Mouse (Mus musculus): ENCODE measurements around the gene 1500009C09Rik. TPM values are rescaled to one million over a fixed set of nuclear protein-coding genes. Genes with fewer than 3 reads are reported as not detected.
A peak's percentile ranks its signal among the peaks of the same experiment; 100 is the strongest.

Gene 1500009C09Rik
- polyA plus RNA-seq, 1 experiment, result 0.19 TPM

DNA sequence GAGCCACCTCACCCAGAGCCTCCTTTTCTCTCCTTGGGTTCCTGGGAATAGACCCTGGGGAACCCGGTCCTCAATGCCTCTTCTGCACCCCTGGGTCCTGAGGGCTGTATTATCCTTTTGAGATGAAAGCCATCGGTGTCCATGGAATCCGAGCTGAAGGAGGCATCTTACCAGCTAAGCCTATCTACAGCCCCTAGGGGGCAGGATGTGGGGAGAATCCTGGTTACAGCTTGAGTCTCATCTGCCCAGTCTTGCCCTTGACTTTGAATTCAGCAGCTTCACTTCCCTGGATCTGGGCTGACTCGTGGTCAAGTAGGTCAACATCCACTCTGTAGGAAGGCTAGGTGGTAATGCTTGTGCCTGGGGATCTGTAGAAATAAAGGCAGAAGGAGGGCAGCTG, 3.1 kb downstream of the 1500009C09Rik start:
- 43% methylated on average over 4 of the region's 4 CpGs for WGBS
- H3K27me3 ChIP-seq (ENCODE audit: control insufficient read depth, insufficient read depth, low read length), result no peaks in the 10 kb centered on the region
- no peak overlapping the region for H3K27ac ChIP-seq (ENCODE audit: insufficient read depth, low read depth, low read length)
- H3K4me1 ChIP-seq (ENCODE audit: control insufficient read depth, insufficient read depth, insufficient read length, low read length), result no peaks in the 10 kb centered on the region; the same call in 1 of the 2 replicates
- no peak overlapping the region for H3K4me3 ChIP-seq (ENCODE audit: low read depth, low read length)
- no peaks in the 10 kb centered on the region for H3K36me3 ChIP-seq (ENCODE audit: control insufficient read depth, insufficient read depth, low read length)
- TF ChIP-seq POLR2A (IDR thresholded peaks at IDR 0.05; ENCODE audit: low read depth, low read length), result no peak
- no peak for TF ChIP-seq CTCF (IDR thresholded peaks at IDR 0.05; ENCODE audit: extremely low read depth, insufficient read length, insufficient replicate concordance, low read depth, low read length)

DNA sequence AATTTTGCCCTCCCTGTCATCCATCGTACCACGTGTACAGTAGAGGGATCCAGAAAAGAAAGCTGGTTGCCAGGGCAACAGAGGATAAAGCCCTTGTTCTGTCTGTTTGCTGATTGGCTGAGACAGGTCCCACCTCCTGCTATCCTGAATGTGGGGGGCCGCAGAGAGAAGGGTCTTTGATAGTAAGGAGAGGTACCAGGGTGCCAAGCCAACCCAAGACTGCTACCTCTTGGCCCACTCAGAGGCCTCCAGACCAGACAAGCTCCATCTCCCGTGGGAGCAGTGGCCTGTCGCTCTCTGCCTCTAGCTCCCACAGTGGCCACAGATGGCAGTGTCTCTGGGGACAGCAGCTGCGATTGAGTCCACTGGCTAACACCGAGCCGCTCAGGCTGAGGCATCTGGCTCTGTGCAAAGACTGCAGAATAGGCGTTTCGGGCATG, 3.8 kb downstream of the 1500009C09Rik start:
- H3K27me3 ChIP-seq (ENCODE audit: control insufficient read depth, insufficient read depth, low read length), result no peaks in the 10 kb centered on the region
- H3K4me3 ChIP-seq (ENCODE audit: low read depth, low read length), result no peak overlapping the region
- H3K4me1 ChIP-seq (ENCODE audit: control insufficient read depth, insufficient read depth, insufficient read length, low read length), result no peaks in the 10 kb centered on the region
- H3K36me3 ChIP-seq (ENCODE audit: control insufficient read depth, insufficient read depth, low read length), result no peaks in the 10 kb centered on the region
- WGBS, result 37% methylated on average over 10 of the region's 10 CpGs
- no peak overlapping the region for H3K27ac ChIP-seq (ENCODE audit: insufficient read depth, low read depth, low read length)
- TF ChIP-seq CTCF (IDR thresholded peaks at IDR 0.05; ENCODE audit: extremely low read depth, insufficient read length, insufficient replicate concordance, low read depth, low read length), result no peak
- TF ChIP-seq POLR2A (IDR thresholded peaks at IDR 0.05; ENCODE audit: low read depth, low read length), result no peak

DNA sequence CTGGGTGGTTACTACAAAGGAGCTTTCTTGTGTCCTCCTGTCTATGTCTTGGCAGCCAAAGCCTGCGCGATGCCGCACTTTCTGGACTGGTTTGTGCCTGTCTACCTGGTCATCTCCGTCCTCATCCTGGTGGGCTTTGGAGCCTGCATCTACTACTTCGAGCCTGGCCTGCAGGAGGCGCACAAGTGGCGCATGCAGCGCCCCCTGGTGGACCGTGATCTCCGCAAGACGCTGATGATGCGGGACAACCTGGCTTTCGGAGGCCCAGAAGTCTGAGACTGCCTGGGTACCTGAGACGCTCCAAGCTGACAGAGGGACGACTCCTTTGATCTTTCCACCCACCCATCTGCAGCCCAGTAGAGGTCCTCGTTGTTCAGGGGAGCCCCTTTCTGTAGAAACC, 7.3 kb downstream of the 1500009C09Rik start:
- Histone ChIP-seq H3K4me1 (ENCODE audit: control insufficient read depth, insufficient read depth, insufficient read length, low read length) (no peaks in the 10 kb centered on the region), H3K27me3 (ENCODE audit: control insufficient read depth, insufficient read depth, low read length) (no peaks in the 10 kb centered on the region), H3K36me3 (ENCODE audit: control insufficient read depth, insufficient read depth, low read length) (no peaks in the 10 kb centered on the region), H3K27ac (ENCODE audit: insufficient read depth, low read depth, low read length) (no peak overlapping the region), H3K4me3 (ENCODE audit: low read depth, low read length) (no peak overlapping the region)
- WGBS, result 13% methylated on average over 16 of the region's 16 CpGs
- TF ChIP-seq CTCF (IDR thresholded peaks at IDR 0.05; ENCODE audit: extremely low read depth, insufficient read length, insufficient replicate concordance, low read depth, low read length) (peak; percentile 86), POLR2A (IDR thresholded peaks at IDR 0.05; ENCODE audit: low read depth, low read length) (no peak)

DNA sequence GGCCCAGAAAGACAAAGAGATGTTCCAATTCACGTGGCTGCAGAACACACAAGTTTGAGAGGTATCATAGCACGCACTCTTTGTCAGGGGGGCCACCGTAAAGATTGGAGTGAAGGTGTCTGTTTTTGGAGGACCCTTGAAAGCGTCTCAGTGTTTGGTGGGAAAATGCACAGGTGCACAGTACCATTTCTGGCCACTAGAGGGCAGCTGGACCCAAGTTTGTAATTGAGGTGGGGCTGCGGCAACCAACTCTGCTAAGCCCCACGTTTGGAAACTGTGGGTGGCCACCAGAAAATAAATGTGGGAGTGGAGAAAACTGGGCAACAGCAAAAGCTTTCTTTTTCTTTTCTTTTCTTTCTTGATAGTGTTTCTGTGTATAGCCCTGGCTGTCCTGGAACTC, 14.2 kb downstream of the 1500009C09Rik start:
- no peak overlapping the region for H3K4me3 ChIP-seq (ENCODE audit: low read depth, low read length)
- whole genome bisulfite sequencing, result 12% methylated on average over 6 of the region's 6 CpGs
- H3K36me3 ChIP-seq (ENCODE audit: control insufficient read depth, insufficient read depth, low read length), result no peaks in the 10 kb centered on the region
- H3K27me3 ChIP-seq (ENCODE audit: control insufficient read depth, insufficient read depth, low read length), result no peaks in the 10 kb centered on the region
- no peak for TF ChIP-seq POLR2A (IDR thresholded peaks at IDR 0.05; ENCODE audit: low read depth, low read length)
- TF ChIP-seq CTCF (IDR thresholded peaks at IDR 0.05; ENCODE audit: extremely low read depth, insufficient read length, insufficient replicate concordance, low read depth, low read length), result peak; percentile 90; the same call in 1 of the 2 replicates
- H3K27ac ChIP-seq (ENCODE audit: insufficient read depth, low read depth, low read length), result no peak overlapping the region
- no peaks in the 10 kb centered on the region for H3K4me1 ChIP-seq (ENCODE audit: control insufficient read depth, insufficient read depth, insufficient read length, low read length)

DNA sequence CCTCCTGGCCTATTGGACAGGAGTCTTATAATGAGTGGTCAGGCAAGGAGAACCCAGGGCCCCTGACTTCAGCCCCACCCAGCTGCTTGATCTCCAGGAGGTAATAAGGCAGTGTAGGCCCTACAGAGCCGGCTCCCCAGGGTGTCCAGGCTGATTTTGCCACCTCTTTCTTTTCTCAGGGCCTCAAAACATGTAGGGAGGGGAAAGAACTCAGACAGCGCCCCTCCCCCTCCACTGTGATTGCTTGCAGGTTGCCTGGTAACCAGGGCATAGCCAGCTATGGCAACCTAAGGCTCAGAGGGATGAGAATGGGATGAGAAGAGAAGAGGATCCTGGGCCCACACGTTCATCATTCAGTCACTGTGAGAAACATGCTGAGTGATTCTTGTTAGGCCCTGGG, 16.0 kb downstream of the 1500009C09Rik start:
- H3K36me3 ChIP-seq (ENCODE audit: control insufficient read depth, insufficient read depth, low read length), result no peaks in the 10 kb centered on the region
- peaks cover 4% of the 10 kb centered on the region; the same call in 1 of the 2 replicates for H3K27me3 ChIP-seq (ENCODE audit: control insufficient read depth, insufficient read depth, low read length)
- no peak overlapping the region for H3K27ac ChIP-seq (ENCODE audit: insufficient read depth, low read depth, low read length)
- 50% methylated on average over 3 of the region's 3 CpGs for WGBS
- H3K4me3 ChIP-seq (ENCODE audit: low read depth, low read length), result no peak overlapping the region
- TF ChIP-seq POLR2A (IDR thresholded peaks at IDR 0.05; ENCODE audit: low read depth, low read length) (no peak), CTCF (IDR thresholded peaks at IDR 0.05; ENCODE audit: extremely low read depth, insufficient read length, insufficient replicate concordance, low read depth, low read length) (no peak)
- no peaks in the 10 kb centered on the region for H3K4me1 ChIP-seq (ENCODE audit: control insufficient read depth, insufficient read depth, insufficient read length, low read length)

DNA sequence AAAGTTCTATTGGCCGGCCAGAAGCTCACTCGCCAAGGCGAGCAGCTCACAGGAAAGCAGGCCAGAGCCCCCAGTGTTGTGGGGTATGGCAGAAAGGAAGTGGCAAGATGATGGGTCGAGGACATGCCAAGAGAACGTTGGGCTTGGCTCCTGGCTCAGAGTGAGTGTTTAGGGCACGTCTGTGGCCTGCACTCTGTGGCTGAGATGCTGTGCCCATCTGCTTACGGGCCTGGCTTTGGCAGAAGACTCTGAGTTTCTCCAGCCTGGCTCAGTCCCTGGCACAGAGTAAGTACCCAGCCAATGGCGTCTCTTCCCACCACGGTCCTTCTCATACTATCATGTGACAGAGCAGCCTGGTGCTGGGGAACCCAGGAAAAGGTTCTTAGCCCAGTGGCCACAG, 16.6 kb downstream of the 1500009C09Rik start:
- H3K27ac ChIP-seq (ENCODE audit: insufficient read depth, low read depth, low read length), result no peak overlapping the region
- TF ChIP-seq POLR2A (IDR thresholded peaks at IDR 0.05; ENCODE audit: low read depth, low read length) (no peak), CTCF (IDR thresholded peaks at IDR 0.05; ENCODE audit: extremely low read depth, insufficient read length, insufficient replicate concordance, low read depth, low read length) (no peak)
- 82% methylated on average over 9 of the region's 9 CpGs for WGBS
- no peaks in the 10 kb centered on the region for H3K4me1 ChIP-seq (ENCODE audit: control insufficient read depth, insufficient read depth, insufficient read length, low read length)
- peaks cover 4% of the 10 kb centered on the region; the same call in 1 of the 2 replicates for H3K27me3 ChIP-seq (ENCODE audit: control insufficient read depth, insufficient read depth, low read length)
- no peaks in the 10 kb centered on the region for H3K36me3 ChIP-seq (ENCODE audit: control insufficient read depth, insufficient read depth, low read length)
- no peak overlapping the region for H3K4me3 ChIP-seq (ENCODE audit: low read depth, low read length)

DNA sequence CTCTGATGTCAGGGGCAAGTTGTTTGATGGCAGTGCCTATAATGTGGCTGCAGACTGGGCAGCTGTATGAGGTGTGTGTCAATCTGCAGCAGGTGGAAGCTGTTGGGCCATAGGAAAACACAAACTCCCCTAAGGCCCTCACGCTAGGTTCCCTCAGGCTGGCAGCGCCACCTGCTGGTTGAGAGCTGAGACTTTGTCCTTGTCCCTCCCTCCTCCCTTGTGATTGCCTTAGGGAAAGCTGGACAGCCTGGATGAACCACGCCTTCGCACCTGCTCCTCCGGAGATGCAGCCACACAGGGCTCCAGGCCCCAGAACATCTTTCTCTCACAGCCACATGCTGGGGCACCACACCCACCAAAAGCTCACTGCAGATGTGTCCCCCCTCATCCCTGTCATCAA, 19.0 kb downstream of the 1500009C09Rik start:
- Histone ChIP-seq H3K4me3 (ENCODE audit: low read depth, low read length) (no peak overlapping the region), H3K27ac (ENCODE audit: insufficient read depth, low read depth, low read length) (no peak overlapping the region), H3K27me3 (ENCODE audit: control insufficient read depth, insufficient read depth, low read length) (peaks cover 25% of the 10 kb centered on the region), H3K36me3 (ENCODE audit: control insufficient read depth, insufficient read depth, low read length) (no peaks in the 10 kb centered on the region), H3K4me1 (ENCODE audit: control insufficient read depth, insufficient read depth, insufficient read length, low read length) (peaks cover 2% of the 10 kb centered on the region)
- no peak for TF ChIP-seq POLR2A (IDR thresholded peaks at IDR 0.05; ENCODE audit: low read depth, low read length)
- peak; percentile 92 for TF ChIP-seq CTCF (IDR thresholded peaks at IDR 0.05; ENCODE audit: extremely low read depth, insufficient read length, insufficient replicate concordance, low read depth, low read length)
- WGBS, result under 1% methylated on average over 5 of the region's 5 CpGs
